Mouse (Mus musculus) induced T-regulatory cell, adult 2 months (primary cell): Measurements from ENCODE around the gene Dock1.

Source experiments
- DNase-seq: peaks from one replicate; pipeline ENCODE4 v3.0.0-alpha.2; 2012; ENCODE audit warnings: low read depth

Dock1 gene

DNA sequence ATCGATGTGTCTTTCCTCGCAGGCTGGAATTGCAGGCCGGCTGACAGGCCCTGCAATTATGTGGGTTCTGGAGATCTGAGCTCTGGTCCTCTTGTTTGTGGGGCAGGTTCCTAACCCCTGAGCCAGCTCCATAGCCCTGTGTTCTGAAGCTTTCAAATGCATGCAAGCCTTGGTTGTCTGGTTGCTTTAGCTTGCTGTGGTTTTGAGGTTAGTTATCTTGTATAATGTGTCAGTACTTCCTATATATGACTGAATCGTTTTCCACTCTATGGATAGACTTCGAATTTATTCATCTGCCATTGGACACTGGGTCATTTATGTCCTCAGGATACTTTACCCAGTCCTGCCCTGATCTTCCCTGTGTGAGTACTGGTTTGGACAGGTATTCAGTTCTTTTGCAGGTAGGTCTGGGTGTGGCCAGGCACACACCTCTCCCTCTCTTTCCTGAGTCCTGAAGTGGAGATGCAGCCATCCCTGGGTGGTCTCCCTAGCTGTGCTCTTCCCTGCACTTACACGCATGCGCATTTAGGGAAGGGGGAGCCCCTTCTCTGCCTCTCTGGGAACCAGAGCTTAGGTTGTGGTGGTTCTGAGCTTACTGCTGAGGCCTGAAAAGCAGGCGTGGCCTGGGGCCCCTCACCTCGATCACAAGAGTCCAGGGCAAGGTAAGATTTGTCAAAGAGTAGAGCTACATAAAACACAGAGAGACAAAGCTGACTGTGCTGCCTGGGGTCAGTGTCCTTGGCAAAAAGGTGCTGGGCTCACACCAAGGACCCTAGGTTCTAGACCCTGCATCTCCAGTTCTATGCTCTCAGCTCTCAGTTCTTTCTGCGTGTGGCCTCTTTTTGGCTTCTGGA, 25.9 kb downstream of the Dock1 start:
- DNase-seq, result no peak

DNA sequence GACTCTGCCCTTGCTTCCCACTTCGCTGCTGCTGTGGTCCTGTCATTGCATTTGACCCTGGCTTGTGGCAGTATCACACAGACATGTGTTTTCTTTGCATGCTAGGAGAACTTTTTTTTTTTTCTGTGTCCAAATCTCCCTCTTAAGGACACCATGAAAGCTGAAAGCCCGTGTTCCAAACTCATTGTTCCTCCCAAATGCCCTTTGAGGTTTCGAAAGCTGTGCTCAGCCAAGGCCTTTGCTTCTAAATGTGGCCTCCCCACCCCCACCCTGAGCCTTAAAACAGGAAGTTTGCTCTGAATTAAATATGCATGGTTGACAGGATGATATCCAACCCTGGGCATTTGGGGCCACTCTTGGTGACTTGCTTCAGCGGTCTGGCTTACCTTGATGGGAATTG, 27.0 kb downstream of the Dock1 start:
- no peak for DNase-seq

DNA sequence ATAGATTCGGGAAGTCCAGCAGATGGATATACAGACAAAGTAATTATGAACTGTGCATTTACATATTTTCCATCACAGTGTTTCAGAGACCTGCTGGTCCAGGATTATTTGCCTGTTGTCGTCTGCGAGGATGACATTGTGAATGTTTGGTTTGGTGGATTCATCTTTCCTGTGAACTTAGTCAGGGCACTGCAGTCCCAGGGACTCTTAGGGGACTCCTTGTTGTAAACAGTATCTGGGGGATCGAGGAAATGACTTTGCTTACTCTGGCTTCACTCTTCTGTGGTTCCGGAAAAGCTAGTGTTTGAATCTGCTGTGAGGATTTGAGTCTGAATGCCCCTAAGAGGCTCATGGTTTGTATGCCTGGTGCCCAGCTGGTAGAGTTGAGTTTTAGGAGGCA, 27.8 kb downstream of the Dock1 start:
- DNase-seq, result no peak

DNA sequence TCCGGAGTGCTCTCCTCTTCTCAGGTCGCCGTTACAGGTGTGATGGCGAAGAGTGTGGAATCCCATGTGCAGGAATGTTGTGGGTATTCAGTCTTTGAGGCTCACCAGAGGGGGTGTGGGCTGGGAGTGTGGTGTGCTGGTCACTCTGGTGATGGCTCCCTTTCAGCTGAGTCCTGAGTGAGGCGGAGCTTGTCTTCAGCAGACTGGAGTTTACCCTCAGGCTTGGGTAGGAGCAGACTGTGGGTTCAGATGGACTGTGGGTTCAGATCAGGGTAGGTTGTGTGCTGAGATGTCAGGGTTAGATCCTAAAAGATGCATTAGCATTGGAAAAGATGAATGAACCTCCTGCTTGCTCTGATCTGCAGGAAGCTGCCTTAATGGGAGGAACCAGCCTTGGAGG, 29.5 kb downstream of the Dock1 start:
- DNase-seq, result no peak

DNA sequence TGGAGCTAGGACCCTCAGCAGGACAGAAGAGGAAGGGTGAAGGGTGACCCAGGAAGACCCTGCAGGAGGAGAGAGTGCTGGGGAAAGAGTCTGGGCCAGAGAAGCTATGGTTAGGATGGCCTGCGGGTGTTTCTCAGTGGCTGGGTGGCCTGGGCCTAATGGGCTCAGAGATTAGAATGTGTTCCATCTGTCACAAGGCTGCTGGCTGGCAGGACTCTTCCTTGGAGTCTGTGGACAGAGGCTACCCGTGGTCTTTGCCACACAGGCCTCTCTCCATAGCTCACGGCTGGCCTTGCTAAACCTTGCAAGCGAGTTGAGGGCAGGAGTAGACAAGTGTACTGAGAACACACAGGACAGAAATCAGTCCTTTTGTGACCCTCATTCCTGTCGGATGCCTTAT, 32.0 kb downstream of the Dock1 start:
- no peak for DNase-seq

DNA sequence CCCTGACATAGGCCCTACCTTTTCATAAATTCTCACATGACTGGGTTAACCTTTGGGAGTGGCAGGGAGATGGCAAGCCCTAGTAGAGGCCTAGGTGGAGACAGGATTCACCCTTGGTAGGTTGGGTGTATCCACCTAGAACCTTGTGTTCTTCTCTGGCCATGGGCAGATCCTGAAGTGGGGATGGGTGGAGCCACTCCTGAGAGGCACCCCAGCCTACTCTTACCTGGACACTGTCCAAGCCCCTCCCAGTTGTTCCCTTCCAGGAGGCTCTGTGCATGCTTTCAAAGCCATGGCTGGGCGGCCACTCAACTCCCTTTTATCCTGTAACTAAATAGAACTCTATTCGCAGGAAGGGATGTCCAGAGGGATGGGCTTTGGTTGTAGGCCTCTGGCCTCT, 33.2 kb downstream of the Dock1 start:
- no peak for DNase-seq

DNA sequence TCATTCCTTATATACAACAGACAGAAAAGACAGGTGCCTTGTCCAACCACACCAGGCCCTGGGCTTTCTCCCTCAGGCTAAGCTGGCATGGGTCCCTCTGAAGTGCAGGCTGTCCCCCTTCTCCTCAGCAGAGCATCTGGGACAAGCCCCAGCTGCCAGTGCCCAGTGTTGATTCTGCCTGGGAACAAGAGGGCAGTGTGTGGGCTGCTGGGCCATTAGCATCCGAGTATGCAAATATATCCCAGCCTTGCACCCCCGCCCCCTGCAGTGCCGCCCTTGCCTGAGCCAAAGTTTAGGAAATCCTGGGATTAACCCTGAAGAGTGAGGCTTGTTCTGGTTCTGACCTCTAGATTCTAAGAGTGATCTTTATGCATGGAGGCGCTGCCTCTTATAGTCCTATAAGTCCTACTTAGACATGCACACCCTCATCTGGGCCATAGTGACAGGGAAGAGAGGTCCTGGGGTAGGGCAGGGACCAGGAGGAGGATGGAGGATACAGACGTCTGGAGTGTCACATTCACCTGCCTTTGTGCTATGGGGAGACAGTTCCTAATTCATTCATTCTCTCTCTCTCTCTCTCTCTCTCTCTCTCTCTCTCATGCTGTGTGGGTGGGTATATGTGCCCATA, 38.9 kb downstream of the Dock1 start:
- no peak for DNase-seq

DNA sequence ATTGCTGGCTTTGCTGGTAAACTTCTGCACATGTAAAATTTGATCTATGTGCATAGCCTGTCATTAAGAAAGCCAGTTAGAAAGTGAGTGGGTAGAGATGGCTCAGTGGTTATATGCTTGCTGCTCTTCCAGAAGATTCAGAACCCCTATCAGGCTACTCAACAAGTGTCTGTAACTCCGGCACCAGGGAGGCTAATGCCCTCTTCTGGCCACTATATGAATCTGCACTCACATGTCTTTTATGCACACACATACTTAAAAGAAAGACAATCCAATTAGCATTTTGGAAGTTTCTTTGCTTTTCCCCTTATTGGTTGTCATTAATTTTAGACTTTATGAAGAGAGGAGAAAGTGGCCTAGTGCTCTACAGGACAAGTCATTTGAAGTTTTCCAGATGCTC, 41.1 kb downstream of the Dock1 start:
- no peak for DNase-seq

DNA sequence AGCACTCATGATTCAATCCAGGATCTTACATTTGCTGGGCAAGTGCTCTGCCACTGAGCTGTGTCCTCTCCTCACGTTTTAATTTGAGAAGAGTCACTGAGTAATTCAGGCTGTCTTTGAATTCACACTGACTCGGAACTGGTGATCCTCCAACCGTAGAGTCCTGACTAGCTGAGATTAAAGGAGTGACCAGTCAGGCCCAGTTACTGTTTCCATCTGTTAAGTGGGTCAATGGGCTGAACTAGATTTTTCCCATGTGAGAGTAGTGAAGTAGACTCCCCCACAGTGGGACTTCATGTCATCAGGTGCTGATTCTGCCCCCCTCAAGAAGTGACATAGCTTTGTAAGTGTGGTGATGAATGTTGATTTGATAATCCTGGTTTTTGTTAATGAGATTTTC, 49.0 kb downstream of the Dock1 start:
- no peak for DNase-seq

DNA sequence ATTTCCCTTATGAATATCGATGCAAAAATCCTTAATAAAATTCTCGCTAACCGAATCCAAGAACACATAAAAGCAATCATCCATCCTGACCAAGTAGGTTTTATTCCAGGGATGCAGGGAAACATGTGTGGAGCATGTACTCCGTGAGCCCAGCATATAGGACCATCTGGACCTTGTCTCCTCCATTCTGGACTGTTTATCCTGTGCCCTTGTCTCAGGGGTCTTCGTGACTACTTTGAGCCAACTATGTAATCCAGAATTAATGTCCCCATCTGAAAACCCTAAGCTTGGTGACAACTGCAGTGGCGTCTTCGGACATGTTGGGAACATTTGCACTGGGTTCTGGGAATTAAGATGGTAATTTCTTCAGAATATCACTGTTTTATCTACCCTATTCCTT, 51.9 kb downstream of the Dock1 start:
- no peak for DNase-seq

DNA sequence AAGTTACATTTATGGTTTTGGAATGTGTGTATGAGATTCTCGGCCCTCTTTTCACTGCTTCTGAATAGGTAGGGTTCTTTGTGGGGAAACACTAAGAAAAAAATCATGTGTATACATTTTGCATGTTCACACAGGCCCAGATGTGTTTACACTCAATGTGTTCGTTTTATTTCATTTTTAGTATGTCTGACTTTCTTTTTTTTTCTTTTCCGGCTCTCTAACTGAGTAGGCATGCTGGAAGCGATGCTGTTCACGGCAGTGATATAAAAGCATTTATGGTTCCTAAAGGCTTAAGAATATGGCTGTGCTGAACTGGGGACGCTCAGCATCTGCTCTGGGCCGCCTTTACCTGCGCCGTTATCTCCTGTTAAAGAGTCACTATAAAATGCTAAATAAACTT, 52.5 kb downstream of the Dock1 start:
- DNase-seq, result no peak

DNA sequence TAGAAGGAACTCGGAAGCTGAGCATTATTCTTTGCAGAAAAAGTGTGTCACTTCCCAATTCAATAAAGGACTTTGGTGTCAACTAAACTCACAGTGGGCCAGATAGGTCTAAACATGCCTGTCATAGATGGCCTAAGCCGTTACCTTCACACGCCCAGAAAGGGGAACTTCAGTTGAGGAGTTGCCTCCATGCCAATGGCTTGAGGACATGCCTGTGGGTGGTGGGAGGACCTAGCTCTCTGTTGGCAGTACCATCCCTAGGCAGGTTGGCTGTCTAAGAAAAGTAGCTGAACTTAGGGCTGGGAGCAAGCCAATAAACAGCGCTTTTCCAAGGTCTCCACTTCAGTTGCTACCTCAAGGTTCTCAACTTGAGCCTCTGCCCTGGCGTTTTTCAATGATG, 53.1 kb downstream of the Dock1 start:
- DNase-seq, result no peak

DNA sequence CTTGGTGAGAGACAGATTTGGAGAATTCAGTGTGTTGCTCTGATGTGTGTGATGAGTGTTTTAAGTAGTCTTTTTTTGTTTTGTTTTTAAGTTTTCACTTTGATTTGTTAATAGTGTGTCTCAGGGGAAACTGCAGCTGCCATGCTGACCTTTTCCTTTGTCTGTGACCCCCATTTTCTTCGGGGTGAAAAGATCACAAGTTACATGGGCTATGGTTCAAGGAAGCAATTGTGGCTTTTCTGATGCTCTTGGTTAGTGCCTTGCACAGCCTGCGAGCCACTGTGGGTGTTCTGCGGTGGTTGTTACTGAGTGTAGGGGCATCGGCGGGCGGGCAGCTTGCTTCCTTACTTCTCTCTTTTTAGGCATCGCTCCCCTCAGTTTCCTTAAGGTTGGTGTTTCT, 54.4 kb downstream of the Dock1 start:
- no peak for DNase-seq

DNA sequence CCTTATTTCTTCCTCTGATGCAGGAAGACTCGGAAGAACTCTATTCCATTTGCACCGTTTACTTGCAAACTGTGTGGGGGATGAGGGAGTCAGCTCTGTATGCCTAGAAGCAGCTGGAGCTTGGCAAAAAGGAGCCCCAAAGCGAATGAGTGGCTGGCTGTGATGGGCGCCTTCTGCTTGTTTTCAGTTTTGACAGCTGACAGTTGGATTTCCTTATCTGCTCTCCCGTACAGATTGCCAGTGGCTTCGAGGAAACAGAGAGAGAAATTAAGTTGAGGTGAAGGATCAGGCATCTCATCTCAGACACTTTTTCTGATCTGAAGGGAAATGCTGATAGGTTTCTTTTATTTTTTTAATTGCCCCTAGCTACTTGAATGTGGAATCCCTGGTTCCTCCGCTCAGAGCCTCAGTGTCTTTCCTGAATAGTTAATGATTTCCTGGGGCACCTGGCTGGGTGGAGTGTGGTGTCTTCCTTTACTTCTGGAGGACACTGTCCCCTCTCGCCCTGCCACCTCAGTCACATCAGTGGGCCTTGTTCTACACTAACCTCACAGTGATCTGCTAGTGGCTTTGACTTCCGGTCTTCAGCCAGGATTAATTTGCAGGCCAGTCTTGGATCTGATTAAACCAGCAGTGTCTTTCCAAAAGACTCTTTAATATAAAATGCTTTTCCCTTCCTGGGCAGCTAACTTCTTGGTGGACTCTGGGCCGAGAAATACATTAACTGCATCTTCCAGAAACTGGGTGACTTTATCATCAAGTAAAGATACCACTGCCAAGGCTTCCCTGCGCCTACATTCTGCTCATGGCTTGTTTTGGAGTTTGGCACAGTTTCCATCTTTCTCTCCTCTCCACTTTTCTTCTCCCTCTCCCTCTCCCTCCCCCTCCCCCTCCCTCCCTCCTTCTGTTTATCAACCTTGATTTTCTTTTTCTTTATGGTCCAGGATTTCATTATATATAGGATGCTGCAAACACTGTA, 55.4 kb downstream of the Dock1 start:
- no peak for DNase-seq

DNA sequence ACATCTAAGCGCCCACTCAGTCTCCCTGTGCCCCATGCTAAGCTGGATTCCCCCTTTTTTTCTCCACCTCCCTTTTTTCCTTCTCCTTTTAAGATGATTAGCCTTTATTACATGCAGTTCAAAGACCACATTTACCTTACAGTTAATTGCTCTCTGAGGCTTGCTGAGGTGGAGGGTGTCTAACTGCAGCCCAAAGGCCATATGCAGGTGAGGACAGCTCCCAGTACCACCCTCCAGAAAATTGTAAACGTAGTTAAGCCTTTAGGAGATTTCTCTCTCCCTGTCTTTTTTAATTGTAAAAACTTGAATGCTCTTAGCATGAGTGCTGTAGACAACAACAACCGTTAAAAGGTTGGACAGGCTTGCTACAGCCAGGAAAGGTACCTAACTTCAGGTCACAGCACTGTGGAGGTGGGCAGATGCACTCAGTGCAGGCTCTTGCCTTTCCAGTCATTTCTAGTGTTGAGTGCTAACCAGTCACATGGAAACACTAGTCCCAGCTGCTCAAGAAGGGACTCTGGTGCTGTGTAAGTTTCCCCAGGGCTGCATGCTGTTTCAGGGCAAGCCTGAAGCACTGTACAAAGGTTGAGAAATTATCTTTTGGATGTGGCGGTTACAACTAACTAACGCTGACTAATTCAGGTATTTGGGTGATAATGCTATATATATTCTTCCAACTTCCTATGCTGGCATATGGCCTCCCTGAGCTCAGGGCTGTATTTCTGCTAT, 56.2 kb downstream of the Dock1 start:
- no peak for DNase-seq

DNA sequence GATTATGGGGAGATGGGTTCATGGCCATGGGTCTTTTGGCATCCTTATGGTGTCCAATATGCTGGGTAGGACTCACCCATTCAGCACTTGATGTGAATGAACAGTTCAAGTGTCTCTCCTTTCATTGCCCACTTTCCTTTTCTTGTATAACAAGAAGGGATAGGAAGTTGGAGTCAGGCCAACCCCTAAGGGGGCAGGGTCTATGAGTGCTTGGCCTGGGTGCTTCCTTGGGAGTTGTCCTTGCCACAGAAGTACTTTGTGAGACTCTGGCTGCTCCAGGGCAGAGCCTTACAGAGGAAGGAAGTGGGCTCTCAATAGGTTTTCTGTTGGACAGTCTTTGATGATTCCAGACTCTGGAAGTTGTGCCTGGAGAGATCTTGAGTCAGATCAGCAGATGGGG, 58.9 kb downstream of the Dock1 start:
- DNase-seq, result no peak

DNA sequence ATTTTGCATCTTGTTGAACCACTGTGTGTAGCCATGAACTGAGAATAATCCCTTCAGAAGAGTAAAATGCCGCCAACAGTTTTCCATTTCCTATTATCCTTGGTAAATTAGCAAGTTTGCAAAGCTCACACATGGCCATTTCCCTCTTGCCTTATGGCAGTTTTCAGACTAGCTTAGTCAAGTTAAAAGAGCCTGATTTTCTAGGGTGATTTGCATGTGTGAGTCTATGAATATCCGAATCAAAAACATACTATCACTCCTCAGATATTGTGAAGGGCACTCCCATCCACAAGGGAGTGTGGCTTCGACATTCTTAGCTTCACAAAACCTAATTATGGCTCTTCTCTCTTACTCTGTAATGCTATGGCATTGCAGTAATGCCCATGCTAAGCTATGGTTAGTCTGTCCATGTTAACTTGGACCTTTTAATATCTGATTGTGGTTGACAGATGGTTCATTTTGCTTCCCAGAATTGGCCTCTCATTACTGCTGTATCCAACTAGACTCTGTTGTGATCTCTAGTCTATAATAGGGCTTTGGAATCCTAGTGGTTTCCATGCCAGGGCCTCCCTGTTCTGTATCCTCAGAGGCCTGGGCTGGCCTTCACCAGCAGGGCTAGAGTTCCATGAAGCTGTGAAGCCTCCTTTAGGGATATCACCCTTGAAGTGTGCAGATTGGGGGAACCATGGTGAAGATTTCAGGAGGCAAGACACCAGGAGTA, 60.1 kb downstream of the Dock1 start:
- no peak for DNase-seq

DNA sequence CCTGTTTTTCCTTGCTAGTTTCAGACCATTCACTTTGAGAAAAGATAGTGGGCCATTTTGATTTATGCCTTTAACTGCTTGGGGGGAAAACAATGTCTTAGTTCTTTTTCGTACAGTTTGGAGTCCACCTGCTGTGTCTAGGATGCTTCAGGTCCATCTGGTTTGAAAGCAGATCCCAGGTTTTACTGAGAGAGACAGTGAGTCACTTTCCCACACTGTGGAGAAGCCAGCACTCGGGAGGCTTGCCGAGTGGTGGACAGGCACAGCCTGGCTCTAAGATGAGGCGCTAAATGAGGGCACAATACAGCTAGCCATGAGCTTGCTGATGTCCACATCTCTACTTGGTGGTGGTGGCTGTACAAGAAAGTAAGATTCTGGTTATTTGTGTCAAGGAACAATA, 76.6 kb downstream of the Dock1 start:
- DNase-seq, result no peak

DNA sequence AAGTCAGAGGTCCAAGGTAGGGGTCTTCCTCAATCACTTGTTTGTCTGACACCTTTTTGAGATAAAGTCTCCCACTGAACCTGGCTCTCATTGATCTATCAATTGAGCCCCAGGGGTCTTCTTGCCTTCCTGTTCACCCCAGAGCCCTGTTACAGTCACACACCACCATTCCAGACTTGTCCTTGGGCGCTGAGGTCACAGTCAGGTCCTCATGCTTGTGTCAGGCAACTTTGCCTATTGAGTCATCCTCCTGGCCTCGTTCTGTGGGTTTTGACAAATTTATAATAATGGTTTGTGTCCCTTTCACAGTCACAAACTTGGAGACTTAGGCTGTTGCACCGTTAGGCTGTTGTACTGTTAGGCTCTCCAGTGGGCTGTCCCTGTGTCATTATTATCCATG, 77.9 kb downstream of the Dock1 start:
- no peak for DNase-seq

DNA sequence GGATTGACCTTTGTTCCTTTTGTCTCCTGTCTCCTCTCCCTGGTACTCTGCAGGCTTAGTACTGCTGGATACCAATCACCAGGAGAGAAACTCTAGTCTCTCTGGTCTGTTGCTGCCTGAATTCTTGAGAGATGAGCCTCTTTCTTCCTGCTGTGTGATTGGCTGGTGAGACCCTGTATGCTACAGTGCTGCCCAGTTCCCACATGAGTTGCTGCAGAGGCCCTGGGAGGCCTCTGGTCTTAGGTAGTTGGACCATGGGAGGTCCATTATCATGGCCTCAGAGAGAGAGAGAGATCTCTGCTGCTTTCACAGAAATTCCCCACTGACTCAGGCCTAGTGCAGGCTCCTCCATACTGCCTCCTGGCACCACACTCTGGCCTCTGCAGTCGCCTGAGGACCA, 79.2 kb downstream of the Dock1 start:
- no peak for DNase-seq

DNA sequence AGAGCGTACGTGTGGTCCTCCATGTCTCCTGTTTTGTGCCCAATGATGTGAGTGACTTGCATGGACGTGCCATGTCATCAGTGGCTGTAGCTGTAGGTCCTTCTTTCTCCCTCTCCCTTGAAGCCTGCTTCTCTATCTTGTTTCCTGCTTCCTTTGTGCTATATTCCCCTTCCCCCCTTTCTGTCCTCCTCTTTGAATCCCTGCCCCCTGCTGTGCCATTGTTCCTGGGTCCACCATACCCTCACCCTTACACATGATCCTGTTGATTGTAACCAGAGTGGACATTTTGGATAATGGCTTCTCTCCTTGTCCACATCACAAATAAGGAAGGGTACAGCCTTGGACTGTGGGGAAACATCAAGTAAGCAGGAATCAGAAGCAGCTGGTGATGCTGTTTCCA, 81.0 kb downstream of the Dock1 start:
- DNase-seq, result no peak
